ENCODE assay signal across 13 mouse cellular contexts in genomic region chr16:63621845-63622244, GRCm38 (mm10).
DNase-seq lines count a peak whose midpoint lies in the region; ATAC-seq and TF ChIP-seq lines count a peak whose summit lies in the region.
"Had no signal": no experiment of that assay in that cellular context is flagged by ENCODE, and none has a peak within 500 bp of the region (broad histone marks: within the 10 kb centered on the region; RNA-seq: fewer than 3 reads in every experiment).

No protein-coding gene starts in this region.

- peak; percentile 72 for ATAC-seq in forebrain, embryonic 14.5 days
- no peak for ATAC-seq in forebrain, embryonic 15.5 days (replicated peaks)
- ATAC-seq: liver, embryonic 12.5 days had no signal

- H3K9ac ChIP-seq in forebrain, embryonic 14.5 days (ENCODE audit: low read length), result no peak overlapping the region
- H3K9ac ChIP-seq in forebrain, embryonic 15.5 days (replicated peaks), result no peak overlapping the region
- H3K9ac ChIP-seq: liver, embryonic 12.5 days had no signal

- WGBS in forebrain, embryonic 14.5 days, result 54% methylated on average over 6 of the region's 6 CpGs
- WGBS in forebrain, embryonic 15.5 days, result 38% methylated on average over 6 of the region's 6 CpGs
- WGBS in kidney, adult 2 months, result 84% methylated on average over 6 of the region's 6 CpGs

- H3K9me3 ChIP-seq in forebrain, embryonic 14.5 days (replicated peaks; ENCODE audit: control insufficient read depth, low read length), result no peaks in the 10 kb centered on the region
- no peaks in the 10 kb centered on the region for H3K9me3 ChIP-seq in forebrain, embryonic 15.5 days
- H3K9me3 ChIP-seq: liver, embryonic 12.5 days had no signal

- TF ChIP-seq POLR2A in kidney, adult 2 months (IDR thresholded peaks at IDR 0.05; ENCODE audit: low read depth, low read length), result no peak

- no peak overlapping the region for H3K4me3 ChIP-seq in forebrain, embryonic 14.5 days (ENCODE audit: low read depth, low read length)
- H3K4me3 ChIP-seq in forebrain, embryonic 15.5 days, result no peak overlapping the region
- no peak overlapping the region for H3K4me3 ChIP-seq in left cerebral cortex, adult 2 months
- no peak overlapping the region for H3K4me3 ChIP-seq in kidney, adult 2 months (ENCODE audit: insufficient read depth, low read depth, low read length)
- H3K4me3 ChIP-seq: liver, embryonic 12.5 days had no signal

- H3K27ac ChIP-seq in forebrain, embryonic 14.5 days (ENCODE audit: low read depth, low read length), result no peak overlapping the region
- no peak overlapping the region for H3K27ac ChIP-seq in forebrain, embryonic 15.5 days (replicated peaks)
- no peak overlapping the region for H3K27ac ChIP-seq in left cerebral cortex, adult 2 months
- no peak overlapping the region for H3K27ac ChIP-seq in kidney, adult 2 months (ENCODE audit: insufficient read depth, low read depth, low read length)
- H3K27ac ChIP-seq: liver, embryonic 12.5 days had no signal

- DNase-seq in forebrain, embryonic 14.5 days (ENCODE audit: low spot score), result peak; percentile 64
- DNase-seq in left cerebral cortex, postnatal 14 days (ENCODE audit: low spot score in 2 of 2), result peak; percentile 11 to 16
- no peak for DNase-seq in left cerebral cortex, adult 2 months (ENCODE audit: extremely low spot score in 1 of 2, low spot score in 2 of 2)
- DNase-seq in right cerebral cortex, adult 2 months (ENCODE audit: low spot score in 2 of 2), result peak; percentile 24 to 33
- DNase-seq in right cerebral cortex, postnatal 10 days (ENCODE audit: low spot score in 2 of 2), result no peak
- no peak for DNase-seq in kidney, adult 2 months
- DNase-seq: adrenal gland, postnatal 25 days; heart, adult 11 months; kidney, adult 9 months; right cerebral cortex, postnatal 25 days; thymus, adult 18-20 months had no signal

- no peaks in the 10 kb centered on the region for H3K36me3 ChIP-seq in forebrain, embryonic 14.5 days (ENCODE audit: control insufficient read depth, insufficient read depth, low read length)
- no peaks in the 10 kb centered on the region for H3K36me3 ChIP-seq in forebrain, embryonic 15.5 days
- no peaks in the 10 kb centered on the region for H3K36me3 ChIP-seq in kidney, adult 2 months (ENCODE audit: control insufficient read depth, insufficient read depth, low read length)
- H3K36me3 ChIP-seq: liver, embryonic 12.5 days had no signal

- H3K27me3 ChIP-seq in forebrain, embryonic 14.5 days (replicated peaks; ENCODE audit: control insufficient read depth, insufficient read depth, low read length), result no peaks in the 10 kb centered on the region
- H3K27me3 ChIP-seq in forebrain, embryonic 15.5 days, result no peaks in the 10 kb centered on the region
- H3K27me3 ChIP-seq in kidney, adult 2 months (replicated peaks; ENCODE audit: control insufficient read depth, insufficient read depth, low read length), result no peaks in the 10 kb centered on the region
- H3K27me3 ChIP-seq: liver, embryonic 12.5 days had no signal

- no peak overlapping the region for H3K4me2 ChIP-seq in forebrain, embryonic 14.5 days (ENCODE audit: low read length)
- H3K4me2 ChIP-seq in forebrain, embryonic 15.5 days (replicated peaks), result no peak overlapping the region
- H3K4me2 ChIP-seq: liver, embryonic 12.5 days had no signal

- intact Hi-C loops in left cerebral cortex, postnatal 14 days (cut with DNase I), result no loop called here
- intact Hi-C loops in left cerebral cortex, adult 2 months (cut with DNase I), result no loop called here

- no peak for TF ChIP-seq CTCF in left cerebral cortex, adult 2 months (IDR thresholded peaks at IDR 0.05)
- TF ChIP-seq CTCF in kidney, adult 2 months (conservative IDR thresholded peaks at IDR 0.05; ENCODE audit: insufficient read depth, insufficient read length, low read depth, low read length), result no peak

- no peaks in the 10 kb centered on the region for H3K4me1 ChIP-seq in forebrain, embryonic 14.5 days (ENCODE audit: control insufficient read depth, insufficient read depth, low read length)
- peaks cover 5% of the 10 kb centered on the region for H3K4me1 ChIP-seq in forebrain, embryonic 15.5 days
- no peaks in the 10 kb centered on the region for H3K4me1 ChIP-seq in kidney, adult 2 months (ENCODE audit: control insufficient read depth, insufficient read depth, low read length)
- H3K4me1 ChIP-seq: liver, embryonic 12.5 days had no signal

Comparison
In these comparisons a context has a peak if more than half of its experiments do, and no peak if none do; other contexts are left out.
1. DNase-seq: peak in forebrain, embryonic 14.5 days (single experiment), left cerebral cortex, postnatal 14 days (2 of 2) and right cerebral cortex, adult 2 months (2 of 2); none in left cerebral cortex, adult 2 months (0 of 2), right cerebral cortex, postnatal 10 days (0 of 2) and kidney, adult 2 months (single experiment).